In genomic region chr6:127335996-127336660, GRCm38 (mm10) we compare ENCODE assay signal across 9 mouse cellular contexts.
A peak's percentile ranks its signal among the peaks of the same experiment; 100 is the strongest.
DNase-seq lines count a peak whose midpoint lies in the region; ATAC-seq and TF ChIP-seq lines count a peak whose summit lies in the region.
"Had no signal": no experiment of that assay in that cellular context is flagged by ENCODE, and none has a peak within 500 bp of the region (broad histone marks: within the 10 kb centered on the region; RNA-seq: fewer than 3 reads in every experiment).

No protein-coding gene starts in this region.

- no peak overlapping the region for H3K9ac ChIP-seq in heart, postnatal 0 days (replicated peaks; ENCODE audit: low read depth, low read length)
- H3K9ac ChIP-seq in embryonic facial prominence, embryonic 14.5 days (ENCODE audit: low read depth, low read length), result peak overlapping the region; percentile 28; the same call in 1 of the 2 replicates
- no peak overlapping the region for H3K9ac ChIP-seq in intestine, embryonic 15.5 days
- no peak overlapping the region for H3K9ac ChIP-seq in neural tube, embryonic 12.5 days

- H3K4me1 ChIP-seq in heart, postnatal 0 days (ENCODE audit: control insufficient read depth, insufficient read depth), result peaks cover 35% of the 10 kb centered on the region
- H3K4me1 ChIP-seq in embryonic facial prominence, embryonic 14.5 days (ENCODE audit: control insufficient read depth, insufficient read depth, low read length), result peaks cover 36% of the 10 kb centered on the region
- H3K4me1 ChIP-seq in intestine, embryonic 15.5 days (replicated peaks), result peaks cover 32% of the 10 kb centered on the region
- H3K4me1 ChIP-seq in neural tube, embryonic 12.5 days, result peaks cover 37% of the 10 kb centered on the region

- no peak for TF ChIP-seq CTCF in heart, postnatal 0 days (IDR thresholded peaks at IDR 0.05; ENCODE audit: low read depth)

- H3K27me3 ChIP-seq in heart, postnatal 0 days (ENCODE audit: control insufficient read depth, insufficient read depth, low read length), result no peaks in the 10 kb centered on the region
- no peaks in the 10 kb centered on the region for H3K27me3 ChIP-seq in embryonic facial prominence, embryonic 14.5 days (replicated peaks; ENCODE audit: control insufficient read depth, insufficient read depth, low read length)
- no peaks in the 10 kb centered on the region for H3K27me3 ChIP-seq in intestine, embryonic 15.5 days (replicated peaks)
- no peaks in the 10 kb centered on the region for H3K27me3 ChIP-seq in neural tube, embryonic 12.5 days (replicated peaks)

- H3K4me3 ChIP-seq in heart, postnatal 0 days (ENCODE audit: low read depth, low read length), result no peak overlapping the region
- no peak overlapping the region for H3K4me3 ChIP-seq in embryonic facial prominence, embryonic 14.5 days (ENCODE audit: low read depth, low read length)
- no peak overlapping the region for H3K4me3 ChIP-seq in intestine, embryonic 15.5 days (replicated peaks)
- no peak overlapping the region for H3K4me3 ChIP-seq in neural tube, embryonic 12.5 days
- H3K4me3 ChIP-seq: myocyte had no signal

- 63% methylated on average over 12 of the region's 12 CpGs for WGBS in heart, postnatal 0 days
- 41% methylated on average over 12 of the region's 12 CpGs for WGBS in embryonic facial prominence, embryonic 14.5 days
- WGBS in intestine, embryonic 15.5 days, result 56% methylated on average over 12 of the region's 12 CpGs
- 13% methylated on average over 12 of the region's 12 CpGs for WGBS in neural tube, embryonic 12.5 days

- no peak for DNase-seq in heart, postnatal 0 days (ENCODE audit: low spot score)
- no peak for DNase-seq in heart, postnatal 14 days
- no peak for DNase-seq in embryonic facial prominence, embryonic 14.5 days (ENCODE audit: low spot score)
- DNase-seq in layer of hippocampus, postnatal 25 days (ENCODE audit: extremely low spot score in 1 of 2, low spot score in 1 of 2), result no peak
- DNase-seq in Muller cell, postnatal 12 days (ENCODE audit: inconsistent ontology term), result no peak
- no peak for DNase-seq in right cerebral cortex, postnatal 4 days

- intact Hi-C loops in heart, postnatal 14 days (cut with DNase I), result no loop called here

- no peak for TF ChIP-seq EP300 in heart, postnatal 0 days (IDR thresholded peaks at IDR 0.05; ENCODE audit: low read depth)

- H3K4me2 ChIP-seq in heart, postnatal 0 days (ENCODE audit: low read depth, low read length), result peak overlapping the region; percentile 17; the same call in 1 of the 2 replicates
- H3K4me2 ChIP-seq in embryonic facial prominence, embryonic 14.5 days (ENCODE audit: low read depth, low read length), result peak overlapping the region; percentile 30; the same call in 1 of the 2 replicates
- no peak overlapping the region for H3K4me2 ChIP-seq in intestine, embryonic 15.5 days (replicated peaks)
- peak overlapping the region; percentile 36 for H3K4me2 ChIP-seq in neural tube, embryonic 12.5 days (replicated peaks)

- H3K9me3 ChIP-seq in heart, postnatal 0 days (replicated peaks; ENCODE audit: control insufficient read depth, low read length), result no peaks in the 10 kb centered on the region
- H3K9me3 ChIP-seq in embryonic facial prominence, embryonic 14.5 days (ENCODE audit: control insufficient read depth, low read length), result no peaks in the 10 kb centered on the region
- no peaks in the 10 kb centered on the region for H3K9me3 ChIP-seq in intestine, embryonic 15.5 days
- H3K9me3 ChIP-seq in neural tube, embryonic 12.5 days, result no peaks in the 10 kb centered on the region

- no peak for ATAC-seq in heart, postnatal 0 days (ENCODE audit: insufficient read depth, low read depth)
- no peak; the same call in 1 of the 2 replicates for ATAC-seq in embryonic facial prominence, embryonic 14.5 days (ENCODE audit: low read depth)
- peak; percentile 43 for ATAC-seq in intestine, embryonic 15.5 days
- ATAC-seq in neural tube, embryonic 12.5 days (ENCODE audit: low FRiP score, low read depth), result 0 out of 2 replicates have a peak, but pooled peaks have one; percentile 21

- H3K27ac ChIP-seq in heart, postnatal 0 days (ENCODE audit: low read depth), result no peak overlapping the region
- H3K27ac ChIP-seq in embryonic facial prominence, embryonic 14.5 days (replicated peaks; ENCODE audit: low read depth, low read length), result peak overlapping the region; percentile 84
- peak overlapping the region; percentile 65 for H3K27ac ChIP-seq in intestine, embryonic 15.5 days
- peak overlapping the region; percentile 43; the same call in 1 of the 2 replicates for H3K27ac ChIP-seq in neural tube, embryonic 12.5 days

- H3K36me3 ChIP-seq in heart, postnatal 0 days (replicated peaks; ENCODE audit: control insufficient read depth, insufficient read depth, low read length), result no peaks in the 10 kb centered on the region
- no peaks in the 10 kb centered on the region for H3K36me3 ChIP-seq in embryonic facial prominence, embryonic 14.5 days (ENCODE audit: control insufficient read depth, insufficient read depth, low read length)
- H3K36me3 ChIP-seq in intestine, embryonic 15.5 days, result no peaks in the 10 kb centered on the region
- no peaks in the 10 kb centered on the region for H3K36me3 ChIP-seq in neural tube, embryonic 12.5 days

Comparison
In these comparisons a context has a peak if more than half of its experiments do, and no peak if none do; other contexts are left out.
1. ATAC-seq: peak in intestine, embryonic 15.5 days (single experiment) and neural tube, embryonic 12.5 days (single experiment); none in heart, postnatal 0 days (single experiment) and embryonic facial prominence, embryonic 14.5 days (single experiment).